Mouse (Mus musculus) lung, adult 2 months (tissue): ENCODE results near the gene Dennd4a. TPM values are rescaled to one million over a fixed set of nuclear protein-coding genes. Genes with fewer than 3 reads are reported as not detected.
A peak's percentile ranks its signal among the peaks of the same experiment; 100 is the strongest.
"Not testable (repeated sequence)": the region's sequence is repeated elsewhere in the genome, so short reads cannot be mapped to it uniquely, and the experiment has no call there.

Experiments
- DNase-seq: peaks from one replicate; pipeline ENCODE4 v3.0.0; 2022
- H3K4me1 ChIP-seq: fragments of 200-500 bp; 2 replicates; pipeline ENCODE4 v1.6.1; 2011; ENCODE audit warnings: low read length; ENCODE audit not compliant: control insufficient read depth, insufficient read depth
- H3K4me3 ChIP-seq: fragments of 200-500 bp; replicated peaks from 2 replicates; pipeline ENCODE3; 2011; ENCODE audit warnings: low read depth, mild to moderate bottlenecking, control low read depth, low read length; ENCODE audit errors: extremely low read depth
- CTCF ChIP-seq: fragments of 200-500 bp; IDR thresholded peaks from 2 replicates; pipeline ENCODE4 v1.5.1; 2011; ENCODE audit warnings: mild to moderate bottlenecking, low read length, control low read depth; ENCODE audit not compliant: insufficient read depth
- POLR2A ChIP-seq: fragments of 200-500 bp; IDR thresholded peaks from 2 replicates; pipeline ENCODE4 v1.6.1; 2011; ENCODE audit warnings: low read depth, mild to moderate bottlenecking, control low read depth, low read length, borderline replicate concordance; ENCODE audit errors: extremely low read depth
- WGBS: fragments of 180-500 bp; shearing (Covaris S2); methylation state at CpG from one replicate; pipeline ENCODE4 v1.1.7; 2018; 5-methylcytosine and 5-hydroxymethylcytosine counted together
- polyA plus RNA-seq: library from polyadenylated mRNA; depleted of rRNA; stranded (reverse); fragments of >200 nt; gene quantifications from 2 replicates; pipeline ENCODE4 v1.2.3, GENCODE M21; 2012

The Dennd4a gene
- polyA plus RNA-seq, 1 experiment: 16.5 TPM

- H3K4me3 ChIP-seq: peak overlapping the region; percentile 94
- WGBS: under 1% methylated on average over 59 of the region's 59 CpGs
- DNase-seq: peak; percentile 50
- H3K4me1 ChIP-seq: peaks cover 6% of the 10 kb centered on the region
- TF ChIP-seq POLR2A (no peak), CTCF (no peak)
These were observed 666 bp downstream of the Dennd4a start for GRCm38 (mm10) chr9:64811538-64812474.

GRCm38 (mm10) chr9:64812475-64812860 is 1.3 kb downstream of the Dennd4a start:
- Histone ChIP-seq H3K4me1 (peaks cover 6% of the 10 kb centered on the region), H3K4me3 (peak overlapping the region; percentile 94)
- no peak for TF ChIP-seq POLR2A
- no peak for TF ChIP-seq CTCF
- DNase-seq: no peak
- WGBS: 18% methylated on average over 1 of the region's 1 CpGs

GRCm38 (mm10) chr9:64814273-64814672 is 3.1 kb downstream of the Dennd4a start:
- no peak for DNase-seq
- Histone ChIP-seq H3K4me1 (peaks cover 6% of the 10 kb centered on the region), H3K4me3 (no peak overlapping the region)
- WGBS: 76% methylated on average over 6 of the region's 6 CpGs
- no peak for TF ChIP-seq CTCF
- TF ChIP-seq POLR2A: no peak

- not testable (repeated sequence) for DNase-seq, H3K4me1 ChIP-seq, H3K4me3 ChIP-seq
- 94% methylated on average over 4 of the region's 4 CpGs for WGBS
These were observed 8.5 kb downstream of the Dennd4a start for GRCm38 (mm10) chr9:64819686-64820085.

- Histone ChIP-seq H3K4me3 (no peak overlapping the region), H3K4me1 (peaks cover 10% of the 10 kb centered on the region; the same call in 1 of the 2 replicates)
- 72% methylated on average over 3 of the region's 3 CpGs for WGBS
- no peak for DNase-seq
- TF ChIP-seq POLR2A (no peak), CTCF (no peak)
These were observed 9.1 kb downstream of the Dennd4a start for GRCm38 (mm10) chr9:64820086-64820795.

- TF ChIP-seq POLR2A (no peak), CTCF (no peak)
- Histone ChIP-seq H3K4me3 (no peak overlapping the region), H3K4me1 (peaks cover 11% of the 10 kb centered on the region; the same call in 1 of the 2 replicates)
- DNase-seq: no peak
- WGBS: 91% methylated on average over 7 of the region's 7 CpGs
These were observed 11.1 kb downstream of the Dennd4a start for GRCm38 (mm10) chr9:64822235-64822634.

GRCm38 (mm10) chr9:64824389-64825008 is 13.4 kb downstream of the Dennd4a start:
- Histone ChIP-seq H3K4me1 (peaks cover 11% of the 10 kb centered on the region; the same call in 1 of the 2 replicates), H3K4me3 (no peak overlapping the region)
- TF ChIP-seq POLR2A: no peak
- TF ChIP-seq CTCF: no peak
- no peak for DNase-seq
- WGBS: 55% methylated on average over 5 of the region's 5 CpGs

GRCm38 (mm10) chr9:64830092-64830618 is 19.0 kb downstream of the Dennd4a start:
- H3K4me1 ChIP-seq: peaks cover 4% of the 10 kb centered on the region; the same call in 1 of the 2 replicates
- 42% methylated on average over 6 of the region's 6 CpGs for WGBS
- no peak for TF ChIP-seq CTCF
- TF ChIP-seq POLR2A: no peak
- H3K4me3 ChIP-seq: no peak overlapping the region
- DNase-seq: no peak

- WGBS: 87% methylated on average over 7 of the region's 7 CpGs
- Histone ChIP-seq H3K4me1 (peaks cover 3% of the 10 kb centered on the region; the same call in 1 of the 2 replicates), H3K4me3 (no peak overlapping the region)
- DNase-seq: no peak
- TF ChIP-seq CTCF: no peak
- TF ChIP-seq POLR2A: no peak
These were observed 19.5 kb downstream of the Dennd4a start for GRCm38 (mm10) chr9:64830641-64831040.

GRCm38 (mm10) chr9:64831760-64832159 is 20.6 kb downstream of the Dennd4a start:
- H3K4me1 ChIP-seq: peaks cover 3% of the 10 kb centered on the region; the same call in 1 of the 2 replicates
- H3K4me3 ChIP-seq: no peak overlapping the region
- TF ChIP-seq POLR2A (no peak), CTCF (no peak)
- WGBS: 74% methylated on average over 2 of the region's 2 CpGs
- no peak for DNase-seq
